Mouse (Mus musculus) Patski (cell line): Measurements from ENCODE around the gene Rest. TPM values are rescaled to one million over a fixed set of nuclear protein-coding genes. Genes with fewer than 3 reads are reported as not detected.

Experiments
- ATAC-seq: fragments of 100-300 bp; one replicate; pipeline ENCODE4 v1.8.0; 2021
- CTCF ChIA-PET: fragments of 350-600 bp; sonication (Branson Sonifier 250); formaldehyde crosslinking; loops from one replicate; lab custom pipeline; 2022; ENCODE audit warnings: inconsistent platforms; lab: Charles Lee
- POLR2A ChIA-PET: fragments of 350-600 bp; sonication (Branson Sonifier 250); formaldehyde crosslinking; loops from one replicate; lab custom pipeline; 2022; ENCODE audit warnings: antibody characterized with exemption, inconsistent platforms; lab: Charles Lee
- DNase-seq: peaks from one replicate; pipeline ENCODE4 v3.0.0-alpha.2; 2011; ENCODE audit warnings: low read depth, low spot score
- H3K27me3 ChIP-seq: fragments of 371-371 bp; one replicate; pipeline ENCODE4 v1.5.1; 2021
- CTCF ChIP-seq: fragments of 100-300 bp; IDR thresholded peaks from one replicate; pipeline ENCODE4 v1.5.1; 2021
- in situ Hi-C: fragments of 300-500 bp; cut with MboI; formaldehyde crosslinking; loops from 3 replicates; pipeline ENCODE4 v1.11.1; 2018; ENCODE audit warnings: low pct_unique_long_range_greater_than_20kb, mixed read lengths
- polyA plus RNA-seq: library from polyadenylated mRNA; unstranded; gene quantifications from one replicate; pipeline ENCODE4 v1.2.3, GENCODE M21; 2021

Gene Rest
- polyA plus RNA-seq, 1 experiment from 2014 or later: 25.7 TPM

DNA sequence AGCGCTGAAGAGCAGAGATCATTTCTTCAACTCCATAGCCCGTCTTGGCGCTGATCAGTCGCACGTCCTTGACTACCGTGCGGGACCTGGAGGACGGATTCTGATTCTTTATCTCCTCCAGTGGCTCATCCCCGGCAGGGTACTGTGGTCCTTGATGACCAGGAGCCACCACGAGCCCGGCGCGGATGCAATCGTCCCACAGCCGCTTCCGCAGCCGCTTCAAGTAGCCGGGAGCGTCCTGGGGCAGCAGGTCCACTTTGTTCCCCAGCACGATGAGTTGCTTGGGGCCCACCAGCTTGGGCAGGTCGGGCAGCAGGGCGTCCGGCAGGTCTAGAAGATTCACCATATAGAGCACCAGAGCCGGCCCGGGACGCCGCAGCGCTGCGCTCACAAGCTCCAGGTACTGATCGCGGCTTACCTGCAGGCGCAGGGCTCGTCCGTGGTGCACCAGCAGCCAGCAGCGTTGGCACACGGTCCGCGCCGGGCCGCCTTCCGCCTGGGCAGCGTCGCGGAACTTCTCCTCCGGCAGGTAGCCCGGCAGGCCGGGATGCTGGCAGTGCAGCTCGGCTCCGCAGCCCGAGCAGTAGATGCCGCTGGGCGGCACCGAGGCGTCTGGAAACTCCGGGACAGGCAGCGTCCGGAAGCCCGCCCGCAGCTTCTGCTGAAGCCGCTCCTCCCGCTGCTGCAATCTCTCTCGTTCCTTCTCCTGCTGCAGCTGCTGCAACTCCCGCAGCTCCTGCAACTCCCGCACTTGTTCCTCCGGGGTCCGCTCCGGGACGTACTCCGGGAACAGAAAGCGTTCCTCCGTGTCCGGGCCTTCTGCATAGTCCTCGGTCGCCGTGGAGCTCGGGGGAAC, 44.0 kb downstream of the Rest start:
- H3K27me3 ChIP-seq: no peaks in the 10 kb centered on the region
- ChIA-PET CTCF (interaction anchor here (0.6 to 1.4 kb wide), 3 partner anchors 11 to 32 kb away, joined by 3 to 4 read pairs (median 4); no protein-coding TSS in a partner anchor), POLR2A (interaction anchor here (0.8 to 1.4 kb wide), 3 partner anchors 17 to 71 kb away, joined by 3 to 4 read pairs (median 4); no protein-coding TSS in a partner anchor)
- in situ Hi-C loops: no loop called here
- ATAC-seq: peak; percentile 54
- no peak for DNase-seq
- TF ChIP-seq CTCF: no peak

DNA sequence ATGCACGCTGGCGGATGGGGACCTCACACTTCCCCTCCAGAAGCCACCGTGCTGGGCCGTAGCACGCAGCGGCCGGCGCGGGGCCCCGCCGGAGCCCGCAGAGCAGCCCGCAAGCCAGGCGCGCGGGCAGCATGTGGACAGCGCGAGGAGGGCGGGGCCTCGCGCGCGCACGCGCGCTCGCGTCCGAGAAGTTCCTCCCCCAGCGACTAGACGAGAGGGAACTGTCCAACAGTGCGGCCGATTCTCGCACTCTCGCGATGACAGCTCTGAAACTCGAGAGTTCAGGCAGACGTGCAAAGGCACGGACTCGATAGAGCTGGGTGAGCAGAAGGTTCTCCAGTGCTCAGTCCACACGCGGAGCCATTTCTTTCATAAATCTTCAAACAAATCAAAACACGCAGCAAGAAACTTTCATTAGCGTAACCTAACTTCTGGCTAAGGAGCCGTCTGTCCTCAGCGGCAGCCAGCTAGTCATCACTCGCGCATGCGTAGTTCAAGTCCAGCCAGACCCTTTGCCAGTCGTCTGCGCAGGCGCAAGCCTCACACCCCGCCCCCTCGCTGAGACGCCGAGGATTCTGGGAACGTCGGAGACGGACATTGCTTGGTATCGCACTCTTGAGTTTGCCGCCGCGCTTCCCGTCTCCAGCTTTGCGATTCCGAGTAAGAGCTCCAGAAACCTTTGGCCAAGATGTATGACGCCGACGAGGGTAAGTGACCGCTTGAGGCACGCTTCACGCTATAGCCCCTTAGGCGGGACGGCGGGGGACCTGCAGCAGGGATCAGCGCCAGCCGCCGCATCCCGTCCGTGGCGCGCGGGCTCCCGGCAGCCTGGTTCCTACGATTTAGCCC, 44.9 kb downstream of the Rest start, which contains the start of the genes Noa1 and Polr2b:
Gene Noa1 (minus strand): TSS at position 161 of the 849 bp plus-strand sequence.
Gene Polr2b (plus strand): TSS at position 224 of the 849 bp plus-strand sequence.
- ATAC-seq (peak; percentile 88), DNase-seq (peak; percentile 99)
- no peaks in the 10 kb centered on the region for H3K27me3 ChIP-seq
- CTCF ChIA-PET: interaction anchor here (0.6 to 1.9 kb wide), 12 partner anchors 10 to 37 kb away, joined by 3 to 7 read pairs (median 4); no protein-coding TSS in a partner anchor
- in situ Hi-C loops: no loop called here
- TF ChIP-seq CTCF: no peak
- POLR2A ChIA-PET: interaction anchor here (0.6 to 1.4 kb wide), 5 partner anchors 9 to 70 kb away, joined by 3 to 4 read pairs (median 4); no protein-coding TSS in a partner anchor

DNA sequence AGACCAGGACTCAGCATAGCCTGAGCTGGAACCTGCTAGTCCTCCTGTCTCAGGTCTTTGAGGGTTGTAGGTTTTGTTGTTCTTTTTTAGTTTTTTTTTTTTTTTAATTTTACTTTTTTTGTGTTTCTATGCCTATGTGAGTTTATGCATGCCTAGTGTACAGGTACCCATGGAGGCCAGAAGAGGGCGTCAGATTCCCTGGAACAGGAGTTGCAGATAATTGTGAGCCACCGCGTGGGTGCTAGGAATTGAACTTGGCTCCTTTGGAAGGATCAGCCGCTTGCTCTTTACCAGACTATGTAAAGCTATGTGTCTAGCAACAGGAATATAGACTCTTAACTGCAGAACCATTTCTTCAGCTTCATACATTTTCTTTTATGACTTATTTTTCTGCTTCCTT, 48.9 kb downstream of the Rest start:
- ATAC-seq (no peak), DNase-seq (no peak)
- CTCF ChIA-PET: no interaction called here
- no peaks in the 10 kb centered on the region for H3K27me3 ChIP-seq
- POLR2A ChIA-PET: no interaction called here
- in situ Hi-C loops: no loop called here
- no peak for TF ChIP-seq CTCF

- in situ Hi-C loops: no loop called here
- ATAC-seq: no peak
- POLR2A ChIA-PET: no interaction called here
- no peak for DNase-seq
- no peaks in the 10 kb centered on the region for H3K27me3 ChIP-seq
- CTCF ChIA-PET: no interaction called here
- no peak for TF ChIP-seq CTCF
These were observed 49.7 kb downstream of the Rest start for GRCm38 (mm10) chr5:77314986-77315385.

GRCm38 (mm10) chr5:77324936-77325335, 59.6 kb downstream of the Rest start:
- CTCF ChIA-PET: interaction anchor here (1.5 kb wide), 1 partner anchor 14 kb away, joined by 5 read pairs; no protein-coding TSS in a partner anchor
- no peak for TF ChIP-seq CTCF
- ATAC-seq (no peak), DNase-seq (no peak)
- in situ Hi-C loops: no loop called here
- POLR2A ChIA-PET: no interaction called here
- H3K27me3 ChIP-seq: no peaks in the 10 kb centered on the region

- no peaks in the 10 kb centered on the region for H3K27me3 ChIP-seq
- in situ Hi-C loops: no loop called here
- DNase-seq: no peak
- peak; percentile 57 for ATAC-seq
- TF ChIP-seq CTCF: peak; percentile 71
- ChIA-PET POLR2A (interaction anchor here (1.0 kb wide), 1 partner anchor 57 kb away, joined by 3 read pairs; no protein-coding TSS in a partner anchor), CTCF (interaction anchor here (0.5 to 2.4 kb wide), 6 partner anchors 9 to 173 kb away, joined by 3 to 9 read pairs (median 4); no protein-coding TSS in a partner anchor)
These were observed 64.9 kb downstream of the Rest start for GRCm38 (mm10) chr5:77330154-77330553.

Other genes with a start within 250 kb of the Rest start
- not detected for gene Thegl, start 249.5 kb upstream of the Rest start, polyA plus RNA-seq
- gene Hopx, start 150.4 kb upstream of the Rest start, polyA plus RNA-seq: not detected
- gene Spink2, start 54.0 kb upstream of the Rest start, polyA plus RNA-seq: not detected
- gene Noa1, start 44.6 kb downstream of the Rest start, polyA plus RNA-seq: 28.2 TPM
- gene Polr2b, start 44.7 kb downstream of the Rest start, polyA plus RNA-seq: 75.3 TPM
- gene Igfbp7, start 142.6 kb downstream of the Rest start, polyA plus RNA-seq: 1,229 TPM